Mouse (Mus musculus) heart, embryonic 15.5 days (tissue): ENCODE data around the gene Pgam5. TPM values are rescaled to one million over a fixed set of nuclear protein-coding genes. Genes with fewer than 3 reads are reported as not detected.

Experiments
- ATAC-seq: fragments of 200-750 bp; cut with Nextera tagmentation; replicated peaks from 2 replicates; pipeline ENCODE4 v1.8.0; 2017; ENCODE audit warnings: low read depth, moderate TSS enrichment; ENCODE audit not compliant: insufficient number of reproducible peaks, insufficient read depth, low FRiP score
- H3K27ac ChIP-seq: fragments of 300-500 bp; sonication (generic); 2 replicates; pipeline ENCODE4 v1.5.1; 2015; ENCODE audit warnings: mild to moderate bottlenecking, inconsistent platforms
- H3K27me3 ChIP-seq: fragments of 300-500 bp; sonication (generic); 2 replicates; pipeline ENCODE4 v1.6.1; 2015; ENCODE audit warnings: inconsistent platforms
- H3K36me3 ChIP-seq: fragments of 300-500 bp; sonication (generic); 2 replicates; pipeline ENCODE4 v1.6.1; 2015; ENCODE audit warnings: mild to moderate bottlenecking, inconsistent platforms
- H3K4me1 ChIP-seq: fragments of 300-500 bp; sonication (generic); replicated peaks from 2 replicates; pipeline ENCODE4 v1.6.1; 2015; ENCODE audit warnings: inconsistent platforms
- H3K4me2 ChIP-seq: fragments of 300-500 bp; sonication (generic); 2 replicates; pipeline ENCODE4 v1.6.1; 2015; ENCODE audit warnings: inconsistent platforms, mild to moderate bottlenecking, moderate library complexity
- H3K4me3 ChIP-seq: fragments of 300-500 bp; sonication (generic); 2 replicates; pipeline ENCODE4 v1.5.1; 2015; ENCODE audit warnings: mild to moderate bottlenecking, inconsistent platforms
- H3K9ac ChIP-seq: fragments of 300-500 bp; sonication (generic); 2 replicates; pipeline ENCODE4 v1.6.1; 2015; ENCODE audit warnings: mild to moderate bottlenecking, inconsistent platforms
- H3K9me3 ChIP-seq: fragments of 300-500 bp; sonication (generic); replicated peaks from 2 replicates; pipeline ENCODE4 v1.6.1; 2016; ENCODE audit warnings: inconsistent platforms
- WGBS: fragments of 180-500 bp; shearing (Covaris S2); methylation state at CpG from one replicate; pipeline ENCODE4 v1.1.7; 2015; ENCODE audit warnings: mixed read lengths; 5-methylcytosine and 5-hydroxymethylcytosine counted together
- polyA plus RNA-seq: library from polyadenylated mRNA; unstranded; fragments of >200 nt; fragmentation: Nextera tagmentation; extraction: Ambion mirVana; gene quantifications from 2 replicates; pipeline ENCODE4 v1.2.1, GENCODE M21; 2015

Pgam5 gene
- polyA plus RNA-seq, 1 experiment from 2014 or later, result 40.2 TPM

- Histone ChIP-seq H3K27me3 (no peaks in the 10 kb centered on the region), H3K4me3 (no peak overlapping the region), H3K9ac (no peak overlapping the region), H3K36me3 (no peaks in the 10 kb centered on the region), H3K9me3 (no peaks in the 10 kb centered on the region), H3K4me1 (peaks cover 14% of the 10 kb centered on the region), H3K27ac (no peak overlapping the region), H3K4me2 (no peak overlapping the region)
- WGBS, result 68% methylated on average over 2 of the region's 2 CpGs
- ATAC-seq, result no peak
Observed at GRCm38 (mm10) chr5:110281984-110282383, 12.3 kb upstream of the Pgam5 start.

GRCm38 (mm10) chr5:110276910-110277309 is 7.2 kb upstream of the Pgam5 start:
- H3K36me3 ChIP-seq, result no peaks in the 10 kb centered on the region
- no peak for ATAC-seq
- H3K27ac ChIP-seq, result no peak overlapping the region
- H3K4me3 ChIP-seq, result no peak overlapping the region
- H3K9me3 ChIP-seq, result no peaks in the 10 kb centered on the region
- H3K27me3 ChIP-seq, result no peaks in the 10 kb centered on the region
- no peaks in the 10 kb centered on the region for H3K4me1 ChIP-seq
- H3K9ac ChIP-seq, result no peak overlapping the region
- WGBS, result 83% methylated on average over 1 of the region's 1 CpGs
- no peak overlapping the region for H3K4me2 ChIP-seq

DNA sequence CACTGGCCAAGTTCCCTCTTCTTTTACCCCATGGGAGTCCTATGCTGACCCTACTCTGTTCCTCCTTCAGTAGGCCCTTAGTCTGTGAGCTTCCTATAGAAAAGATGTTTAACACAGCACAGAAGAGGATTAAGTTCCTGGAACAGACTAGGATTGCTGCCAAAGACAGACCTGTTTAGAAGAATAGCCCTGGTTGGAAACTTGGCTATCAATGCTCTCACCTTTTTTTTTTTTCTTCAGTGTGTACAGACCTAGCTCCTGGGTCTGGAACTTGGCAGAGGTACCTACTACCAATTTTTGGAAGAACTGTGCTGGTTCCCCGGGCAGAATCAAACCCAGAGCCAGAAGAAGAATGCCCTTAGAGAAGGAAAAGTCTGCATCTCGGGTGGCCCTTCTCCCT is 6.7 kb upstream of the Pgam5 start:
- Histone ChIP-seq H3K9me3 (no peaks in the 10 kb centered on the region), H3K4me1 (no peaks in the 10 kb centered on the region), H3K4me2 (no peak overlapping the region), H3K36me3 (no peaks in the 10 kb centered on the region), H3K27me3 (no peaks in the 10 kb centered on the region), H3K9ac (no peak overlapping the region), H3K4me3 (no peak overlapping the region), H3K27ac (no peak overlapping the region)
- WGBS, result 70% methylated on average over 2 of the region's 2 CpGs
- ATAC-seq, result no peak

DNA sequence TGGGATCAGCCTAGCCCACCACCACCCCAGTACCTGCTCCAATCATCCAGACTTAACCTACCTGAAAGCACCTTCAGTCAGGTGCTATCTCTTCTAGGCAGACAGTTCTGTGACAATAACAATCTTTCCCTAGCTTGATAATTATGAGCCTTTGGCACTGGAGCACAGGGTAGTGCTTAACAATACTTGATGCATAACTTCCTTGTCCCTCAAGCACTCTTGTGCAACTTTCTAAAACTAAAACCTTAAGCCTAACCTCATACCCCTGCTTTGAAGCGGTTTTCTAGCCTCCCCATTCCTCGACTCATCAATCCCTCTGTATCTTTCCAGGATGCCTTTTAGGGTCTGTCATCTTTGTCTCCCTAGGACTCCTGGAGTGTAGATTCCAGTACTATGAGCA is 5.1 kb upstream of the Pgam5 start:
- Histone ChIP-seq H3K27ac (no peak overlapping the region), H3K4me1 (no peaks in the 10 kb centered on the region), H3K4me3 (no peak overlapping the region), H3K4me2 (no peak overlapping the region), H3K36me3 (no peaks in the 10 kb centered on the region), H3K9me3 (no peaks in the 10 kb centered on the region), H3K9ac (no peak overlapping the region), H3K27me3 (no peaks in the 10 kb centered on the region)
- WGBS, result 56% methylated on average over 2 of the region's 2 CpGs
- ATAC-seq, result no peak

DNA sequence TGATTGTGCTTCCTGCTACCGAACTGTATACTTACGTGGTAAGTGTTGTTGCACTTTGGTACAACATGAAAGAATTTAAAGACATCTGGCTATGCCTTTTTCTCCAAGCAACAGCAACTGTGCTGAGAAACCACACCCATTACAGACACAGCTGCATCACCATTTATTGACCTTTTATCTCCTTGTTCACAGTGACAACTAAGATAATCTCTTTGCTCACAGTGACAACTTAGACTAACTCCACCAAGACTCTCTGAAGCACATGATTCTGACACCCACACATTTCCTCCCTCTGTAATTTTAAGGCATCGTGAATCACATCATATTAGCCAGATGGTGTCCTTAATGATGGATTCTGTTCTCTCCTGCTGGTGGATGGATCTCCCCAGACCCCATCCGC is 4.4 kb upstream of the Pgam5 start:
- no peaks in the 10 kb centered on the region for H3K9me3 ChIP-seq
- no peak overlapping the region for H3K4me3 ChIP-seq
- H3K27me3 ChIP-seq, result no peaks in the 10 kb centered on the region
- H3K4me1 ChIP-seq, result no peaks in the 10 kb centered on the region
- H3K27ac ChIP-seq, result no peak overlapping the region
- no peak overlapping the region for H3K9ac ChIP-seq
- ATAC-seq, result no peak
- H3K4me2 ChIP-seq, result no peak overlapping the region
- WGBS, result 80% methylated on average over 4 of the region's 4 CpGs
- H3K36me3 ChIP-seq, result no peaks in the 10 kb centered on the region

DNA sequence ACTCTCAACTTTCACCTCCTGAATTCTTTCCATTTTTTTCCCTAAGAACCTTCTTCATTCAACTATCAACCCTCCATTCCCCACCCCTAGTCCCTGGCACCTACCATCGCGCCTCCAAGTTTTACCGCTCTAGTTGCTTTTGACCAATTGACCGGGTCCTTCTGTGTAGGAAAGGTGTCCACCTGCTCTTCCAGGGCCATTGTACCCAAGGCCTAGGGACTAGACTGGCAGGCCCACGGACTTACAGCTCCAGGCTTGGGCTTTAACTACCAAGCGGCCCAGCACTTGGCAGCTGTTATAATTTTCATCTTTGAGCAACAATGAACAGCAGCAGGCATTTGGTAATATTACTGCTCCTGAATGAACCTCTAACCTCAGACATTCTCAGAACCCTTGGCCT is 529 bp upstream of the Pgam5 start:
- peaks cover 5% of the 10 kb centered on the region for H3K4me1 ChIP-seq
- H3K4me3 ChIP-seq, result no peak overlapping the region
- no peaks in the 10 kb centered on the region for H3K9me3 ChIP-seq
- H3K27me3 ChIP-seq, result no peaks in the 10 kb centered on the region
- no peak overlapping the region for H3K4me2 ChIP-seq
- H3K27ac ChIP-seq, result no peak overlapping the region
- ATAC-seq, result no peak
- no peak overlapping the region for H3K9ac ChIP-seq
- peaks cover 15% of the 10 kb centered on the region for H3K36me3 ChIP-seq
- WGBS, result 95% methylated on average over 6 of the region's 6 CpGs

- Histone ChIP-seq H3K4me1 (peaks cover 5% of the 10 kb centered on the region), H3K4me2 (no peak overlapping the region), H3K4me3 (no peak overlapping the region), H3K9me3 (no peaks in the 10 kb centered on the region), H3K36me3 (peaks cover 26% of the 10 kb centered on the region), H3K9ac (no peak overlapping the region), H3K27ac (no peak overlapping the region), H3K27me3 (no peaks in the 10 kb centered on the region)
- no peak for ATAC-seq
- 85% methylated on average over 4 of the region's 4 CpGs for WGBS
Observed at GRCm38 (mm10) chr5:110266941-110267340, 2.8 kb downstream of the Pgam5 start.

DNA sequence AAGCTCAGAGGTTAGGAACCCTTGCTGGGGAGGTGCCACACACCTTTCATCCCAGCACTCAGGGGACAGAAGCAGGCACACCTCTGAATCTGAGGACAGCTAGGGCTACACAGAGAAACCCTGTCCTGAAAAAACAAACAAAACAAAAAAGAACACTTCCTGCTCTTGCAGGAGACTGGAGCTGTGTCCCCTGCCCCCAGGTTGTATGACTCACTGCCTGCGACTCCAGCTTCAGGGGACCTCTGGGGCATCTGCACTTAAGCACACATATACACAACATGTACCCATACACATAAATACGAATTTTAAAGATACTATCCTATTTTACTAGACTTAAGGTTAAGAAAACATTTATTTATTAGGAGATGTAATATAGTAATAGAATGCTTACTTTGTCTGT is 25.6 kb downstream of the Pgam5 start:
- Histone ChIP-seq H3K4me2 (no peak overlapping the region), H3K9me3 (no peaks in the 10 kb centered on the region), H3K36me3 (peaks cover 85% of the 10 kb centered on the region), H3K27ac (no peak overlapping the region), H3K4me3 (no peak overlapping the region), H3K4me1 (no peaks in the 10 kb centered on the region), H3K9ac (no peak overlapping the region), H3K27me3 (no peaks in the 10 kb centered on the region)
- 77% methylated on average over 2 of the region's 2 CpGs for WGBS
- no peak for ATAC-seq

DNA sequence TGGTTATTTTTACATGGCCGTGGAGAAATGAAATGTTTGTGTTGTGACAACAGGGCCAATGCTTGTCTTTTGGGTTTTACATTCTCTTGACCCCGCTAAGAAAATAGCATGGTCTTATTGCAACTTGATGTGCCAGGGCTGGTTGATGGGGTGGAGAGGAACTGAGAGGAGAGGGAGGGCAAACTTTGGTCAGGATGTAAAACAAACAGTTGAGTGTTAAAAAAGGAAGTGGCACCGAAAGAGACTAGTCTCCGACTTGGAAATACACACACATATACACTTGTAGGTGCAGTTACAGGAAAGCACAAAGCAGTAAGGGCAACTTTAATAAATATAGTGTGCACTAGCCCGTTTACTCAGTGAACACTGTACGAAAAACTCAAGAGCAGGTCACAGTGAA is 37.4 kb downstream of the Pgam5 start:
- WGBS, result 75% methylated on average over 6 of the region's 6 CpGs
- peak overlapping the region; percentile 83; the same call in 1 of the 2 replicates for H3K4me3 ChIP-seq
- H3K36me3 ChIP-seq, result peaks cover 25% of the 10 kb centered on the region
- no peak overlapping the region for H3K27ac ChIP-seq
- H3K27me3 ChIP-seq, result no peaks in the 10 kb centered on the region
- no peak overlapping the region for H3K9ac ChIP-seq
- peak overlapping the region; percentile 70; the same call in 1 of the 2 replicates for H3K4me2 ChIP-seq
- H3K4me1 ChIP-seq, result peaks cover 18% of the 10 kb centered on the region
- H3K9me3 ChIP-seq, result no peaks in the 10 kb centered on the region
- no peak for ATAC-seq

DNA sequence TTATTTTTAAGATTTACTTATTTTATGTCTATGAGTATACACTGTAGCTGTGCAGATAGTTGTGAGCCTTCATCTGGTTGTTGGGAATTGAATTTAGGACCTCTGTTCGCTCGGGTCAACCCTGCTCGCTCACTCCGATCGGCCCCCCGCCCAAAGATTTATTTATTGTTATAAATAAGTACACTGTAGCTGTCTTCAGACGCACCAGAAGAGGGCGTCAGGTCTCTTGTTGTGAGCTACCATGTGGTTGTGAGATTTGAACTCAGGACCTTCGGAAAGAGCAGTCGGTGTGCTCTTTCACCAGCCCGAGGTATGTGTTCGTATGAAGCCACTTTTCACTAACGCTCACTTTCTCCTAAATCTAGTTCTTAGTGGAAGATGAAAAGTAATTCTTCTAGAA is 38.1 kb downstream of the Pgam5 start:
- H3K9ac ChIP-seq, result peak overlapping the region; percentile 94
- WGBS, result 43% methylated on average over 13 of the region's 13 CpGs
- peaks cover 18% of the 10 kb centered on the region for H3K4me1 ChIP-seq
- peaks cover 22% of the 10 kb centered on the region for H3K36me3 ChIP-seq
- no peak overlapping the region for H3K27ac ChIP-seq
- no peaks in the 10 kb centered on the region for H3K27me3 ChIP-seq
- H3K9me3 ChIP-seq, result no peaks in the 10 kb centered on the region
- H3K4me3 ChIP-seq, result peak overlapping the region; percentile 83
- no peak for ATAC-seq
- H3K4me2 ChIP-seq, result peak overlapping the region; percentile 70

DNA sequence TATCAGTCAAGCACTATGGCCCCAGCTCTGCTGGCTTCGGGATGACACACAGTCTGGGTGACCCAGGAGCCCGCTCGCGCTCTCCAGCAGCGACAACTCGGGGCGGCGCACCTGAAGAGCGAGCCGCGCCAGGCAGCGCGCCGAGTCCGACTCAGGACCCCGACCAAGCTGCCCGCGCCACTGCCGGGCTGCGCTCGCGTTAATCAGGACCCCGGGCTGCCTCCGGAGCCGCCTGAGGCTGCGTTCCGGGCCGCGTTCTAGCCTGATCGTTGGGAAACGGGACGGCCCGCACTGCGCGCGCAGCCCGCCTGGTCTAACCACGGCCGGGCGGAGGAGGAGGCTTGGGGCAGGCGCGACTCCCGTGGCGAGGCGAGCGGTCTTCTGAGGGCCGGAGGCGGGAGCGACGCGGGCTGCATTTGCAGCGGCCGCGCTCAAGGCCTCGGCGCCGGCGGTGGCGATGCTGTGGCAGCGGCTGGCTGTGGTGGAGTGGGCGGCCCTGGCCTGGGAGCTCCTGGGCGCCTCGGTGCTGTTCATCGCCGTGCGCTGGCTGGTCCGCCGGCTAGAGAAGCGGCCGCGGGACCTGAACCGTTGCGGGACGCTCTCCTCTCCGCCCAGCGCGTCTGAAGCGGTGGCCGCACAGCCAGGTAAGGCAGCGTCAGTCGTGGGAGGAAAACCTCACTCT is 38.8 kb downstream of the Pgam5 start, which contains the start of gene Ankle2:
Ankle2 (plus strand) TSS at position 225 of the 682 bp plus-strand sequence.
- ATAC-seq, result peak; percentile 95
- Histone ChIP-seq H3K4me3 (peak within 1 kb of the TSS; percentile 83), H3K27me3 (no peaks in the 10 kb centered on the region), H3K9me3 (no peaks in the 10 kb centered on the region), H3K4me2 (peak within 1 kb of the TSS; percentile 70), H3K27ac (peak within 1 kb of the TSS; percentile 94), H3K9ac (peak within 1 kb of the TSS; percentile 94), H3K36me3 (peaks cover 21% of the 10 kb centered on the region), H3K4me1 (peaks cover 18% of the 10 kb centered on the region)
- WGBS, result under 1% methylated on average over 81 of the region's 81 CpGs

DNA sequence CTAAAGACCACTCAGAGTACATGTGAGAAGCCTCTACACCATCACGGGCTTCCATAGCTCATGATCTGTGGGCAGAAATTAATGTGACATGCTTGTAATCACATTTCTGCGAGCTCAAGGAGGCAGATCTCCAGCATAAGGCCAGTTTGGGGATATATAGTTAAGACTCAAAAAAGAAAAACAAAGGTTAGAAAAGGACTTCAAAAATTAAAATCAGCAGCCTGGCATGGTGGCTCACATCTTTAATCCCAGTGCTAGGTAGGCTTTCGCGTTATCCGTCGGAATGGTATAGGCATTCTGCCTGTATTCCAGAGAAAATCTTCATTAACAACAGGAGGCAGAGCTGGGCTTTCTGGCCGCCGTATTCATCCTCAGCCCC is 39.3 kb downstream of the Pgam5 start:
- Histone ChIP-seq H3K27ac (peak overlapping the region; percentile 94), H3K4me3 (peak overlapping the region; percentile 83), H3K9ac (peak overlapping the region; percentile 94), H3K9me3 (no peaks in the 10 kb centered on the region), H3K27me3 (no peaks in the 10 kb centered on the region), H3K4me1 (peaks cover 18% of the 10 kb centered on the region), H3K36me3 (peaks cover 23% of the 10 kb centered on the region; the same call in 1 of the 2 replicates), H3K4me2 (peak overlapping the region; percentile 70)
- ATAC-seq, result no peak
- 6% methylated on average over 8 of the region's 8 CpGs for WGBS
